Mouse (Mus musculus) heart, adult 2 months (tissue): ENCODE results near the gene Hmx1.

ENCODE experiments used
- CTCF ChIP-seq: fragments of 200-600 bp; IDR thresholded peaks from 2 replicates; pipeline ENCODE4 v1.8.1; 2022; ENCODE audit warnings: antibody characterized with exemption, mild to moderate bottlenecking, moderate library complexity
- EP300 ChIP-seq: fragments of 200-500 bp; IDR thresholded peaks from 2 replicates; pipeline ENCODE4 v1.6.1; 2011; ENCODE audit warnings: low read depth, low read length, control low read depth; ENCODE audit not compliant: insufficient read depth

GRCm38 (mm10) chr5:35357544-35358440 is 31.1 kb upstream of the Hmx1 start:
- TF ChIP-seq EP300, result no peak
- no peak for TF ChIP-seq CTCF
